Mouse (Mus musculus) MEL (cell line): ENCODE measurements around the gene Fnip2. TPM values are rescaled to one million over a fixed set of nuclear protein-coding genes. Genes with fewer than 3 reads are reported as not detected.

Experiments
- DNase-seq: peaks from one replicate; pipeline ENCODE4 v3.0.0; 2011; ENCODE audit warnings: low read depth, low spot score
- H3K27ac ChIP-seq: 2 replicates; pipeline ENCODE4 v1.5.1; 2012; ENCODE audit warnings: low read depth, mild to moderate bottlenecking, control low read depth, low read length, moderate library complexity; ENCODE audit not compliant: control insufficient read depth
- H3K27me3 ChIP-seq, 2 experiments: fragments of 150-350 bp in 1 of 2; sonication (generic) in 1 of 2; 2 replicates each; pipeline ENCODE4 v1.6.1; 2012; ENCODE audit warnings: low read length in 2 of 2, mild to moderate bottlenecking in 2 of 2, improper control_type of control experiment in 1 of 2, moderate library complexity in 1 of 2; ENCODE audit not compliant: insufficient read depth in 2 of 2, control insufficient read depth in 1 of 2
- H3K36me3 ChIP-seq, 2 experiments: 2 replicates each; pipeline ENCODE4 v1.6.1; 2012 to 2014; ENCODE audit warnings: low read length in 2 of 2, improper control_type of control experiment in 1 of 2, inconsistent platforms in 1 of 2, mild to moderate bottlenecking in 1 of 2; ENCODE audit not compliant: insufficient read depth in 2 of 2, control insufficient read depth in 1 of 2
- H3K4me1 ChIP-seq, 2 experiments: fragments of 150-350 bp in 1 of 2; sonication (generic) in 1 of 2; 2 replicates each; pipeline ENCODE4 v1.6.1; 2012; ENCODE audit warnings: low read length in 2 of 2, improper control_type of control experiment in 1 of 2, mild to moderate bottlenecking in 1 of 2; ENCODE audit not compliant: insufficient read depth in 2 of 2, control insufficient read depth in 1 of 2
- H3K4me3 ChIP-seq, 2 experiments: fragments of 150-350 bp in 1 of 2; sonication (generic) in 1 of 2; 2 replicates each; pipeline ENCODE4 v1.5.1; 2012; ENCODE audit warnings: low read depth in 2 of 2, low read length in 2 of 2, mild to moderate bottlenecking in 2 of 2, moderate library complexity in 2 of 2, control low read depth in 1 of 2, improper control_type of control experiment in 1 of 2; ENCODE audit not compliant: control insufficient read depth in 1 of 2, insufficient read depth in 1 of 2
- H3K79me2 ChIP-seq: 2 replicates; pipeline ENCODE4 v1.6.1; 2012; ENCODE audit warnings: mild to moderate bottlenecking, low read length, moderate library complexity; ENCODE audit not compliant: control insufficient read depth, poor library complexity, insufficient read depth
- H3K9ac ChIP-seq: 2 replicates; pipeline ENCODE4 v1.6.1; 2012; ENCODE audit warnings: low read depth, mild to moderate bottlenecking, control low read depth, low read length, moderate library complexity; ENCODE audit not compliant: control insufficient read depth, poor library complexity, severe bottlenecking
- H3K9me3 ChIP-seq: fragments of 150-350 bp; sonication (generic); replicated peaks from 2 replicates; pipeline ENCODE4 v1.6.1; 2012; ENCODE audit warnings: mild to moderate bottlenecking, low read length, improper control_type of control experiment, moderate library complexity; ENCODE audit not compliant: insufficient read depth
- BHLHE40 ChIP-seq: IDR thresholded peaks from 2 replicates; pipeline ENCODE4 v1.6.1; 2012; ENCODE audit warnings: low read depth, mild to moderate bottlenecking, inconsistent platforms, low read length, improper control_type of control experiment, borderline replicate concordance
- CHD2 ChIP-seq: IDR thresholded peaks from 2 replicates; pipeline ENCODE4 v1.6.1; 2011; ENCODE audit warnings: low read length, improper control_type of control experiment
- CTCF ChIP-seq, 3 experiments: IDR thresholded peaks in 2 of 3; conservative IDR thresholded peaks in 1 of 3; 2 replicates each; pipeline ENCODE4 v1.5.1; 2011 to 2012; ENCODE audit warnings: low read length in 3 of 3, low read depth in 2 of 3, mild to moderate bottlenecking in 2 of 3, improper control_type of control experiment in 1 of 3, inconsistent platforms in 1 of 3, mixed read lengths in 1 of 3, moderate library complexity in 1 of 3; ENCODE audit not compliant: control insufficient read depth in 1 of 3, insufficient read depth in 1 of 3, poor library complexity in 1 of 3, severe bottlenecking in 1 of 3
- E2F4 ChIP-seq: IDR thresholded peaks from 2 replicates; pipeline ENCODE4 v1.6.1; 2011; ENCODE audit warnings: low read depth, low read length, improper control_type of control experiment, borderline replicate concordance
- EP300 ChIP-seq, 2 experiments: IDR thresholded peaks; 2 replicates each; pipeline ENCODE4 v1.6.1; 2011; ENCODE audit warnings: improper control_type of control experiment in 2 of 2, low read length in 2 of 2, low read depth in 1 of 2, mild to moderate bottlenecking in 1 of 2
- ETS1 ChIP-seq: IDR thresholded peaks from 2 replicates; pipeline ENCODE4 v1.6.1; 2012; ENCODE audit warnings: low read depth, mild to moderate bottlenecking, inconsistent platforms, low read length, improper control_type of control experiment, moderate library complexity
- GABPA ChIP-seq: IDR thresholded peaks from 2 replicates; pipeline ENCODE4 v1.6.1; 2012; ENCODE audit warnings: low read depth, mild to moderate bottlenecking, inconsistent platforms, low read length, improper control_type of control experiment, moderate library complexity
- GATA1 ChIP-seq: IDR thresholded peaks from 2 replicates; pipeline ENCODE4 v1.6.1; 2011; ENCODE audit warnings: low read depth, low read length, improper control_type of control experiment
- HCFC1 ChIP-seq: IDR thresholded peaks from 2 replicates; pipeline ENCODE4 v1.6.1; 2012; ENCODE audit warnings: low read depth, mild to moderate bottlenecking, inconsistent platforms, low read length, improper control_type of control experiment, moderate library complexity
- MAFK ChIP-seq: IDR thresholded peaks from 2 replicates; pipeline ENCODE4 v1.6.1; 2011; ENCODE audit warnings: low read depth, mild to moderate bottlenecking, low read length, improper control_type of control experiment, borderline replicate concordance
- MAX ChIP-seq: IDR thresholded peaks from 2 replicates; pipeline ENCODE4 v1.6.1; 2011; ENCODE audit warnings: low read length, improper control_type of control experiment
- MXI1 ChIP-seq: IDR thresholded peaks from 2 replicates; pipeline ENCODE4 v1.6.1; 2011; ENCODE audit warnings: mild to moderate bottlenecking, low read depth, low read length, improper control_type of control experiment
- MYB ChIP-seq: IDR thresholded peaks from 2 replicates; pipeline ENCODE4 v1.6.1; 2011; ENCODE audit warnings: mild to moderate bottlenecking, low read depth, low read length, improper control_type of control experiment
- MYC ChIP-seq: IDR thresholded peaks from 2 replicates; pipeline ENCODE4 v1.6.1; 2011; ENCODE audit warnings: low read depth, mild to moderate bottlenecking, low read length, improper control_type of control experiment, moderate library complexity
- NELFE ChIP-seq: IDR thresholded peaks from 2 replicates; pipeline ENCODE4 v1.6.1; 2011; ENCODE audit warnings: low read depth, low read length, improper control_type of control experiment
- NRF1 ChIP-seq: IDR thresholded peaks from 2 replicates; pipeline ENCODE4 v1.6.1; 2014; ENCODE audit warnings: low read depth, mild to moderate bottlenecking, inconsistent platforms, low read length, improper control_type of control experiment, moderate library complexity; ENCODE audit not compliant: poor library complexity, insufficient read depth, severe bottlenecking
- POLR2A ChIP-seq, 2 experiments: IDR thresholded peaks; 2 replicates each; pipeline ENCODE4 v1.6.1; 2011 to 2012; ENCODE audit warnings: low read length in 2 of 2, mild to moderate bottlenecking in 2 of 2, control low read depth in 1 of 2, improper control_type of control experiment in 1 of 2, low read depth in 1 of 2, moderate library complexity in 1 of 2; ENCODE audit not compliant: control insufficient read depth in 1 of 2, insufficient read depth in 1 of 2, poor library complexity in 1 of 2
- POLR2AphosphoS2 ChIP-seq: IDR thresholded peaks from 2 replicates; pipeline ENCODE4 v1.6.1; 2011; ENCODE audit warnings: low read length, improper control_type of control experiment
- RCOR1 ChIP-seq: IDR thresholded peaks from 2 replicates; pipeline ENCODE4 v1.6.1; 2012; ENCODE audit warnings: low read depth, mild to moderate bottlenecking, inconsistent platforms, low read length, improper control_type of control experiment
- SIN3A ChIP-seq: IDR thresholded peaks from 2 replicates; pipeline ENCODE4 v1.6.1; 2012; ENCODE audit warnings: low read length, improper control_type of control experiment, inconsistent platforms
- TBP ChIP-seq: IDR thresholded peaks from 2 replicates; pipeline ENCODE4 v1.8.0; 2011; ENCODE audit warnings: low read depth, low read length, improper control_type of control experiment
- UBTF ChIP-seq: IDR thresholded peaks from 2 replicates; pipeline ENCODE4 v1.6.1; 2012; ENCODE audit warnings: low read depth, mild to moderate bottlenecking, inconsistent platforms, low read length, improper control_type of control experiment, moderate library complexity, borderline replicate concordance; ENCODE audit not compliant: insufficient read depth
- USF1 ChIP-seq: IDR thresholded peaks from 2 replicates; pipeline ENCODE4 v1.6.1; 2014; ENCODE audit warnings: low read depth, mild to moderate bottlenecking, inconsistent platforms, low read length, improper control_type of control experiment, moderate library complexity
- USF2 ChIP-seq, 2 experiments: IDR thresholded peaks; 2 replicates each; pipeline ENCODE4 v1.6.1; 2011 to 2012; ENCODE audit warnings: improper control_type of control experiment in 2 of 2, low read length in 2 of 2, borderline replicate concordance in 1 of 2, inconsistent platforms in 1 of 2, low read depth in 1 of 2, mild to moderate bottlenecking in 1 of 2; ENCODE audit not compliant: insufficient read depth in 1 of 2
- ZC3H11A ChIP-seq: IDR thresholded peaks from 2 replicates; pipeline ENCODE4 v1.6.1; 2012; ENCODE audit warnings: low read depth, mild to moderate bottlenecking, inconsistent platforms, low read length, improper control_type of control experiment
- ZKSCAN1 ChIP-seq: IDR thresholded peaks from 2 replicates; pipeline ENCODE4 v1.6.1; 2012; ENCODE audit warnings: low read depth, mild to moderate bottlenecking, inconsistent platforms, low read length, improper control_type of control experiment, moderate library complexity
- ZMIZ1 ChIP-seq: IDR thresholded peaks from 2 replicates; pipeline ENCODE4 v1.6.1; 2012; ENCODE audit warnings: low read depth, mild to moderate bottlenecking, inconsistent platforms, low read length, improper control_type of control experiment, moderate library complexity
- polyA plus RNA-seq, 2 experiments: library from polyadenylated mRNA; stranded (reverse) in 1 of 2; unstranded in 1 of 2; fragments of >175 nt in 1 of 2; fragments of >200 nt in 1 of 2; gene quantifications; 2 replicates each; pipeline versions ENCODE4 v1.2.1 to v1.2.4; 2012; ENCODE audit warnings: low replicate concordance in 2 of 2, low read depth in 1 of 2; ENCODE audit not compliant: insufficient read length in 2 of 2, insufficient read depth in 1 of 2, missing spikeins in 1 of 2
- total RNA-seq: library from RNA; depleted of rRNA; stranded (reverse); fragments of 300-350 nt; gene quantifications from 2 replicates; pipeline ENCODE4 v1.2.3, GENCODE M21; 2012

The Fnip2 gene
- total and polyA plus RNA-seq, 3 experiments: 10.4 to 65.8 (median 11.0) TPM

DNA sequence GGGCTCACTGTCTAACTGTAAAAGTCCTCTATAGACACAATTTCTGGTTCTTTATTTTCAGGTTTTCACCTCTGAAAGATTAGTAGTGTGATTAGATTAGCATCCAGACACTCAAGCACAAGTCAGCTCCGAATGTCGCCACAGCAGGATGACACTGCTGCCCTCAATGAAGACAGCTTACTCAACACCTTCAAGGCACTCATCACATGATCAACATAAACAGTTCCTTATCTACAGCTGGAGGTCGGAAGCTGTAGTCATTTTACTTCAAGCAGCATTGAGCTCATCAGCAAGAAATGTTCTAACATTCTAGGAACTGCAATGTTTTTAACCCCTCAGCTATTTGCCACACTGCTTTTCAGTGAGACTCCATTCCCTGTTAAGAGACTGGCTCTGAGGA, 76.0 kb downstream of the Fnip2 start:
- TF ChIP-seq MAX: no peak
- no peak for TF ChIP-seq TBP
- no peak for TF ChIP-seq ZMIZ1
- no peak for TF ChIP-seq E2F4
- TF ChIP-seq GATA1: peak; percentile 47
- TF ChIP-seq GABPA: no peak
- no peak for TF ChIP-seq MAFK
- TF ChIP-seq ZKSCAN1: no peak
- TF ChIP-seq USF1: peak; percentile 64
- TF ChIP-seq SIN3A: no peak
- no peak for TF ChIP-seq POLR2AphosphoS2
- peak; percentile 69 for TF ChIP-seq ETS1
- no peak for TF ChIP-seq CHD2
- no peak for TF ChIP-seq EP300 (IDR thresholded peaks at IDR 0.05; ENCODE audit: low read depth in 1 of 2, low read length in 2 of 2)
- no peak for TF ChIP-seq MYB
- no peak for TF ChIP-seq RCOR1
- TF ChIP-seq USF2 (IDR thresholded peaks at IDR 0.05; ENCODE audit: borderline replicate concordance in 1 of 2, insufficient read depth in 1 of 2, low read depth in 1 of 2, low read length in 2 of 2): no peak
- Histone ChIP-seq H3K27me3 (no peaks in the 10 kb centered on the region), H3K9ac (no peak overlapping the region), H3K79me2 (no peaks in the 10 kb centered on the region), H3K4me1 (no peaks in the 10 kb centered on the region; a peak in 2 of 4 replicates), H3K36me3 (peaks cover 0 to 1% of the 10 kb centered on the region in 2 experiments; a peak in 2 of 4 replicates), H3K4me3 (no peak overlapping the region), H3K9me3 (no peaks in the 10 kb centered on the region), H3K27ac (no peak overlapping the region)
- no peak for DNase-seq

DNA sequence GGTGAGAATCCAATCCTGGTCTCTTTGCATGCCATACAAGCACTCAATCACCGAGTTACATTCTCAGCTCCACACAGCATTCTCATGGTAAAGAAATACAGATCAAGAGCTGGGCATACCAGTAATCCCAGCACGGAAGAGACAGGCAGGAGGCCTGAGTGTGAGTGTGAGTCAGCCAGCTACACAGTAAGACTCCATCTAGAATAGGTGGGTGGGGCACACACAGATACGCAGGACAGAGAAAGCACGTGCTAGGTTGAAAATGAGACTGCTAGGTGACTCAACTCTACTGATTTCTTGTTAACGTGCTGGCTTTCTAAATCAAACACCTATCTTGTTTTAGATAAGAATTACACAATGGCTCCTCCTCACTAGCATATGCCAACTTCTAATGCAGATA, 77.5 kb downstream of the Fnip2 start:
- Histone ChIP-seq H3K9ac (no peak overlapping the region), H3K36me3 (peaks cover 0 to 1% of the 10 kb centered on the region in 2 experiments; a peak in 2 of 4 replicates), H3K9me3 (no peaks in the 10 kb centered on the region), H3K27ac (no peak overlapping the region), H3K4me3 (no peak overlapping the region), H3K27me3 (no peaks in the 10 kb centered on the region), H3K4me1 (no peaks in the 10 kb centered on the region; a peak in 2 of 4 replicates), H3K79me2 (no peaks in the 10 kb centered on the region)
- no peak for DNase-seq
- TF ChIP-seq USF2 (IDR thresholded peaks at IDR 0.05; ENCODE audit: borderline replicate concordance in 1 of 2, insufficient read depth in 1 of 2, low read depth in 1 of 2, low read length in 2 of 2): no peak
- TF ChIP-seq NRF1: no peak
- no peak for TF ChIP-seq HCFC1
- TF ChIP-seq MXI1: no peak
- TF ChIP-seq MYC: no peak
- TF ChIP-seq E2F4: no peak
- TF ChIP-seq UBTF: no peak
- no peak for TF ChIP-seq MAX
- no peak for TF ChIP-seq NELFE
- TF ChIP-seq ZMIZ1: no peak
- no peak for TF ChIP-seq SIN3A
- TF ChIP-seq POLR2AphosphoS2: no peak
- TF ChIP-seq POLR2A (IDR thresholded peaks at IDR 0.05; ENCODE audit: control insufficient read depth in 1 of 2, insufficient read depth in 1 of 2, low read depth in 1 of 2, low read length in 2 of 2, poor library complexity in 1 of 2): no peak
- TF ChIP-seq CTCF (IDR thresholded peaks at IDR 0.05 in 2 of 3, conservative IDR thresholded peaks at IDR 0.05 in 1 of 3; ENCODE audit: control insufficient read depth in 1 of 3, insufficient read depth in 1 of 3, low read depth in 2 of 3, low read length in 3 of 3, poor library complexity in 1 of 3, severe bottlenecking in 1 of 3): no peak
- no peak for TF ChIP-seq BHLHE40
- TF ChIP-seq ZC3H11A: no peak
